Mouse (Mus musculus): ENCODE results near the gene Prkag1. TPM values are rescaled to one million over a fixed set of nuclear protein-coding genes. Genes with fewer than 3 reads are reported as not detected.

Prkag1 gene
- polyA plus RNA-seq, 1 experiment from 2014 or later: 95.9 TPM

DNA sequence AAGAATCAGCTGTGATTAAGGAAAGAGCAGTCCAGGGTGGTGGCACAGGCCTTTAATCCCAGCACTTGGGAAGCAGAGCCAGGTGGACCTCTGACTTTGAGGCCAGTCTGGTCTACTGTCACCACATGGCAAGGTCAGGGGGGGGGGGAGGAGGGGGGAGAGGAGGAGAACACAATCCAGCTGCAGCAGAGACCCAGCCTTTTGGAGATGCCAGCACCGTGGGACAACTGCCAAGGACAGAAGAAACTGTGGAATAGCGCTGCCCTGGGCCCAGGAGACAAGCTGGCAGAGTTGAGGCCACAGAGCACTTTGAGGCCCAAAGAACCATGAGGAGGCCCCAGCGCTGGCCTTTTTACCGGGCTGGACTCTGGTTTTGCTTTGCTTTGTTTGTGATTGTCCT, 65.4 kb downstream of the Prkag1 start:
- Histone ChIP-seq H3K9ac (no peak overlapping the region), H3K4me1 (peaks cover 19% of the 10 kb centered on the region), H3K4me3 (no peak overlapping the region), H3K27ac (no peak overlapping the region), H3K27me3 (peaks cover 58% of the 10 kb centered on the region), H3K9me3 (replicated peaks) (no peaks in the 10 kb centered on the region), H3K36me3 (ENCODE audit: poor library complexity, severe bottlenecking) (no peaks in the 10 kb centered on the region), H3K4me2 (no peak overlapping the region)
- WGBS: 64% methylated on average over 4 of the region's 4 CpGs
- ATAC-seq: no peak

Other genes with a start within 250 kb of the Prkag1 start
- 8.9 and 10.3 TPM in 2 replicates for gene Adcy6, start 221.4 kb downstream of the Prkag1 start, polyA plus RNA-seq (2015; fragmentation: Nextera tagmentation; extraction: Ambion mirVana)
- gene Cacnb3, start 200.7 kb downstream of the Prkag1 start, polyA plus RNA-seq (2015; fragmentation: Nextera tagmentation; extraction: Ambion mirVana): 82.1 and 94.8 TPM in 2 replicates
- 32.5 and 33.3 TPM in 2 replicates for gene Ddx23, start 168.6 kb downstream of the Prkag1 start, polyA plus RNA-seq (2015; fragmentation: Nextera tagmentation; extraction: Ambion mirVana)
- gene Rnd1, start 154.1 kb downstream of the Prkag1 start, polyA plus RNA-seq (2015; fragmentation: Nextera tagmentation; extraction: Ambion mirVana): 6.3 and 7.0 TPM in 2 replicates
- gene Ccdc65, start 123.3 kb downstream of the Prkag1 start, polyA plus RNA-seq (2015; fragmentation: Nextera tagmentation; extraction: Ambion mirVana): 2.1 TPM in 2 replicates
- 3.0 and 4.9 TPM in 2 replicates for gene Fkbp11, start 103.3 kb downstream of the Prkag1 start, polyA plus RNA-seq (2015; fragmentation: Nextera tagmentation; extraction: Ambion mirVana)
- gene Arf3, start 68.3 kb downstream of the Prkag1 start, polyA plus RNA-seq (2015; fragmentation: Nextera tagmentation; extraction: Ambion mirVana): 49.2 and 55.1 TPM in 2 replicates
- gene Wnt10b, start 53.4 kb downstream of the Prkag1 start, polyA plus RNA-seq (2015; fragmentation: Nextera tagmentation; extraction: Ambion mirVana): not detected in 2 replicates
- gene Wnt1, start 41.7 kb downstream of the Prkag1 start, polyA plus RNA-seq (2015; fragmentation: Nextera tagmentation; extraction: Ambion mirVana): not detected in 2 replicates
- gene Ddn, start 22.0 kb downstream of the Prkag1 start, polyA plus RNA-seq (2015; fragmentation: Nextera tagmentation; extraction: Ambion mirVana): 0.05 and 0.15 TPM in 2 replicates
- 13.7 and 14.3 TPM in 2 replicates for gene Kmt2d, start 39.7 kb upstream of the Prkag1 start, polyA plus RNA-seq (2015; fragmentation: Nextera tagmentation; extraction: Ambion mirVana)
- 31.7 and 33.0 TPM in 2 replicates for gene Rhebl1, start 63.0 kb upstream of the Prkag1 start, polyA plus RNA-seq (2015; fragmentation: Nextera tagmentation; extraction: Ambion mirVana)
- gene Dhh, start 67.0 kb upstream of the Prkag1 start, polyA plus RNA-seq (2015; fragmentation: Nextera tagmentation; extraction: Ambion mirVana): 0.22 and 0.28 TPM in 2 replicates
- 39.8 and 47.1 TPM in 2 replicates for gene Lmbr1l, start 86.7 kb upstream of the Prkag1 start, polyA plus RNA-seq (2015; fragmentation: Nextera tagmentation; extraction: Ambion mirVana)
- gene Tuba1b, start 103.0 kb upstream of the Prkag1 start, polyA plus RNA-seq (2015; fragmentation: Nextera tagmentation; extraction: Ambion mirVana): 1,607 and 1,715 TPM in 2 replicates
- gene Gm49450, start 122.0 kb upstream of the Prkag1 start, polyA plus RNA-seq (2015; fragmentation: Nextera tagmentation; extraction: Ambion mirVana): not detected in 2 replicates
- 10,586 and 11,102 TPM in 2 replicates for gene Tuba1a, start 122.2 kb upstream of the Prkag1 start, polyA plus RNA-seq (2015; fragmentation: Nextera tagmentation; extraction: Ambion mirVana)
- 97.6 and 102 TPM in 2 replicates for gene Tuba1c, start 198.4 kb upstream of the Prkag1 start, polyA plus RNA-seq (2015; fragmentation: Nextera tagmentation; extraction: Ambion mirVana)
- 0.94 and 1.6 TPM in 2 replicates for gene Prph, start 223.7 kb upstream of the Prkag1 start, polyA plus RNA-seq (2015; fragmentation: Nextera tagmentation; extraction: Ambion mirVana)
- 37.8 and 38.6 TPM in 2 replicates for gene Troap, start 243.1 kb upstream of the Prkag1 start, polyA plus RNA-seq (2015; fragmentation: Nextera tagmentation; extraction: Ambion mirVana)

Measured in forebrain, embryonic 13.5 days (tissue).